Mouse (Mus musculus) adrenal gland, adult (tissue): ENCODE results near the gene Pla1a.
"Not testable (repeated sequence)": the region's sequence is repeated elsewhere in the genome, so short reads cannot be mapped to it uniquely, and the experiment has no call there.

Source experiments
- DNase-seq, 2 experiments: peaks; one replicate each; pipeline ENCODE4 v3.0.0; 2022 to 2023; ENCODE audit warnings: low spot score in 1 of 2; ENCODE audit not compliant: inconsistent age in 2 of 2

Gene Pla1a

DNA sequence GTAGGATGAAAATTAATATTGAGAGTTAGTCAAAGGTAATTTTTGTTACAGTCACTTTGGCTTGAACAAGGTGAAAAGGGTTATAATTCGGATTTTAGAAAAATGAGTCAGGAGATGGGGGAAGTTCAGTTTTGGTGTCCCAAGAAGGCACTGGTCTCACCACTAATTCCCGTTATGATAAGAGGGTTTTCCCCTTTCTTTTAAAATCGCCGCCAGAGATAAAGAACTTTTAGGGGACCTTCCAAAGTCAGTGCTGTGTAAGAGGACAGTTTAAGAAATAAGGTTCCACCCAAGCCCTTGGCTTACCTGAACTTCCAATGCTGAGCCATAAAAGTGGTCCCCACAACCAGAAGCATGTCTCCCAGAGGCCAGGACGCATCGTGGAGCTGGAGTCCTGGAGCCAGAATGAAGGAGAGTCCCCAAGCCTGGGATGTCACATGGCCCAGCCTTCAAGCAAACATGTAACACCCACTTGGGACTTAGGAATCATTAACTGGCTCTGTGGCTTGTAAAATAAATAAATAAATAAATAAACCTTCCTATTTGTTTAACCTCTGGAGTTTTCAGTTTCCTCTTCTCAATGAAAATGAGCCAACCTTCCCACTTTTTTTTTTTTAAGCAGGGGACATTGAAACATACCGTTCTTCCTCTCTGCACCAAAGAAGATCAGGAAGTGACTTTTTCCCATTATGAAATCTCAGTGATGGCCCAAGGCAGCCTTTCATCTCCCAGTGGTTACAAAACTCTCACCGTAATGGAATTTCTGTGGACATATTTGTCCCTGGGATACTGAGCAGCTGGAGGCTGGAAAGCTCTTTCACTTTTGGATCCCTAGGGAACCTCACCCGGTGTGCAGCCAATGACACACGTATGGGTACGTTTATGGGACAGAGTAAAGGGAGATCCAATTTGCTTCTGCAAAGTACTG, at the start of gene Pla1a:
Gene Pla1a, minus strand, starts transcription at position 648 of the 928 bp plus-strand sequence.
- DNase-seq = peak; percentile 58 to 86

DNA sequence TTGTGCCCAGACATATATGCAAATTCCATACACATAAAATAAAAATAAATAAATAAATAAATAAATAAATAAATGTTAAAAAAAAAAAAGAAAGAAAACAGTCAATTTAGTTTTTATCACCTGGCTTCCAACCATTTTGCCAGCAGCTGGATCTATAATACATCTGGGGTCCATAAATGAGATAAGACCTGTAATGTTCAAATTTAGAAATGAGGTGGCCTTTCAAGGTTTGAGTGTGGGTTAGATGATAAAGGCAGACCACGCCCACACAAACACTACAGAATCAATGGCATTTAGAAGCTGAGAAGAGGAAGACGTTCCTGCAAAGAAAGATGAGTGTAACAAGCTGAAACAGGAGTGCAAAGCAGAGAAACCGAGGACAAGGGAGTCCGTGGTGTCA, 48.4 kb upstream of the Pla1a start:
- DNase-seq = no peak

DNA sequence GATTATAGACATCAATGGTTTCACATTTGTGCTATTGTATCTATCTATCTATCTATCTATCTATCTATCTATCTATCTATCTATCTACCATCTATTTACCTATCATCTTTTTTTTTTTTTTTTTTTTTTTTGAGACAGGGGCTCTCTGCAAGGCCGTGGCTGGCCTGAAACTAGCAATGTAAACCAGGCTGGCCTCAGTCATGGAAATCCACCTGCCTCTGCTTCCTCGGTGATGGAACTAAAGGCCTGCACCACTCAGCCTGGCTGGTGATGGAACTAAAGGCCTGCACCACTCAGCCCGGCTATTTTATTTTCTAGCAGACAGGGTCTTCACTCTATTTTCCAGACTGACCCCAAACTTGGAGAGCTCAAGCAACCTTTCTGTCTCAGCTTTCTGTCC, 45.4 kb upstream of the Pla1a start:
- no peak for DNase-seq

DNA sequence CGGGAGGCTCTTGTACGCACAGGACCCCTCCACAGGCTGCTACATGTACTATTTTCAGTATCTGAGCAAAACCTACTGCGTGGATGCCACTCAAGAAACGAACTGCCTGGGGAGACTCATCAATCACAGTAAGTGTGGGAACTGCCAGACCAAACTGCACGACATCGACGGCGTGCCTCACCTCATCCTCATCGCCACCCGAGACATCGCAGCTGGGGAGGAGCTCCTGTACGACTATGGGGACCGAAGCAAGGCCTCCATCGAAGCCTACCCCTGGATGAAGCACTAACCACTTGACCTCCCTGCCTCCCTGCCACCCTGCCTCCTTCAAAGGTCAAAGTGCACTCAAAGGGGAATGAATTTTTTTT, 44.3 kb upstream of the Pla1a start:
- DNase-seq = not testable (repeated sequence)

DNA sequence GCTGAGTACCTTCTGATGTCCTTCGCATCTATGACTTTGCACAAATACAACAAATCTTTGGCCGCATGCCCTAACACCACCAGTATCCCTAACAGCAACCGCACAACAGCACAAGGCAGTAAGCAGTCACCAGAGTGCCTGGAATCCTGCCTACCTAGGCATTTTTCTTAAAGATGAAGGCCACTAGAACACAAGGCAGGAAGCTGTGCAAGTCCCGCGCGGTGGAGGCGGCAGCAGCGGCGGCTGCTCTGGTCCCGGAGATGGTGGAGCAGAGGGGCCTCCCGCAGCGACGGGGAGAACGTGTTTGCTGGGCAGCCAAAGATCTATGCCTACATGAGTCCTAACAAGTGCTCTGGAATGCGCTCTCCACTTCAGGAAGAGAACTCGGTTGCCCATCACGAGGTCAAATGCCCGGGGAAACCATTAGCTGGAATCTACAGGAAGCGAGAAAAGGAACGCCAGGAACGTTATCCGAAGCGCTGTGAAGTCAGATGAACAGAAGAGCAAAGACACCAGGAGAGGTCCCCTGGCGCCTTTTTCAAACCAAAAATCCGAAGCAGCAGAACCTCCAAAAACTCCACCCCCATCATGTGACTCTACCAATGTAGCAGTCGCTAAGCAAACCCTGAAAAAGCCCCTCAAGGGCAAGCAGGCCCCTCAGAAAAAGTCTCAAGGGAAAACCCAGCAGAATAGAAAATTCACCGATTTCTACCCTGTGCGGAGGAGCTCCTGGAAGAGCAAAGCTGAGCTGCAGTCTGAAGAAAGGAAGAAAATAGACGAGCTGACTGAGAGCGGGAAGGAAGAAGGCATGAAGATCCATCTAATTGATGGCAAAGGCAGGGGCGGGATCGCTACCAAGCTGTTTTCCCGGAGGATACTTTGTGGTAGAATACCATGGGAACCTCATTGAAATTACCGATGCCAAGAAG, 43.6 kb upstream of the Pla1a start:
- DNase-seq = peak; percentile 65 to 91

DNA sequence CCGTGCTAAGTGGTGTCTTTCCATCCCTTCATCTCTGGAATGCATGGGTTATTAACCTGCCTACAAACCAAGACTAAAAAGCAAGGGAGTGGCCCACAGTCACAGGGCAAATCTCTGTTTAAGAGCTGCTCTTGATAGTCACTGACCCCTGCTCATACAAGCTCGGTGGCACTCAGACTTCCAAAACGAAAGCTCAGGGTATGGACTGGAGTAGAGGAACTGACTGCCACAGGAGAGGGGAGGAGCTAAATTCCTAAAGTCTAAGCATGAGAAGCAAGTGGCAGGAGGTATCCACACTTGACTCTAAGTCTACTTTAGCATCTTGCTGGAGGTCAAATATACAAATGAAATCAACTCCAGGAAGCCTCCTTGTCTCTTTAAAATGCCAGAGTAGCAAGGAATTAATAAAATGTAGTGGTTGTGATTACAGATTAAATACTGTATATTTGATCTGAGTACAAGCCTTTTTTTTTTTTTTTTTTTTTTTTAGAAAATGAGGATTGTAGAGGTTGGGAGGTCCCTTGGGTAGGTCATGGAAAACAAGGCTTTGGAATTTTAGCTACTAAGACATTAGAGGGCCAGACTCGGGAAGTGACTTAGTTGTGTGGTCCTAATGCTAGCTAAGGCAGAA, 42.9 kb upstream of the Pla1a start:
- peak in 1 of 2 experiments; percentile 57 for DNase-seq

DNA sequence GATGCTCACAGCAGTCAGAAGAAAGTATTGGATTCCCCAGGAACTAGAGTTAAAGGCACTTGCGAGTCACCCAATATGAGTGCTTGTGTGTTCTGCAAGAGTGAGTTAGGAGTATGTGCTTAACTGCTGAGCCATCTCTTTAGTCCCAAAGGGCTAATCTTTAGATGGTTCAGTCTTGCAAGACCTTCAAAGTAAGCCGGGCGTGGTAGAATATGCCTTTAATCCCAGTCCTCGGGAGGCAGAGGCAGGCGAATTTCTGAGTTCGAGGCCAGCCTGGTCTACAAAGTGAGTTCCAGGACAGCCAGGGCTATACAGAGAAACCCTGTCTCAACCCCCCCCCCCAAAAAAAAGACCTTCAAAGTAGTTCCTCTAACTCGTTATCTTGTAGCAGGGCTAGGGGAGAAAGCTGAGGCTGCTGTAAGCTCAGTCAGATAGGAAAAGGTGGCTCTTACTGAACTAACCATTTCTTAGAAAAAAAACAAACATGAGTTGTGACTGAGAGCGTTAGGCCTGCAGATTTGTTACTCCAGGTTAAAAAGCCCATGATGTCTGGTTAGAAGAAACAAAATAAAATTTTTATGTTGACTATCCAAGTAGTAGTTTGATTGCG, 41.8 kb upstream of the Pla1a start:
- no peak for DNase-seq

DNA sequence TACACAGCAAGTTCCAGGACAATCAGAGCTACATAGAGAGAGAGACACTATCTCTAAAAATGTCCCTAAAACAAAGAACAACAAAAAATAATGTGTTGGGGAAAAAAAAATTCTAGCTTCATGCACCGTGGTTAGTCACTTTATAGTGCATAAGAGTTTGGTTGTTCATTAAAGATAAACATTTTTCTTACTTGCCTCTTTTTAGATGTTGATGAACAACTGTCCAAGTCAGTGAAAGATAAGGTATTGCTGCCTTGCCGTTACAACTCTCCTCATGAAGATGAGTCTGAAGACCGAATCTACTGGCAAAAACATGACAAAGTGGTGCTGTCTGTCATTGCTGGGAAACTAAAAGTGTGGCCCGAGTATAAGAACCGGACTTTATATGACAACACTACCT, 40.7 kb upstream of the Pla1a start:
- DNase-seq = no peak

DNA sequence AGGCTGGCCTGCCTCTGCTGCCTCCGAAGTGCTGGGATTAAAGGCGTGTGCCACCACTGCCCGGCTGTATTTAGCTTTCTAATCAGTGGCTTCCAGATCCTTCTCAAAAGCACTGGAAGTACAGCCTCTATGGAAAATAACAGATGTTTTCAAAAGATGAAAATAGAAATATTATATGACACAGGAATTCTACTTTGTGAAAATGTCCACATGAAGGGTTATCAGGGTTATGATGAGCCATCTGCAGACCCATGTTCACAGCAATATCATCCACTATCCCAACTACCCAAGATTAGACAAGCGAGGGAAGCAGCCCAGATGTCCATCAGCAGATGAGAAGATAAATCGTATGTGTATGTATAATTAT, 39.5 kb upstream of the Pla1a start:
- no peak for DNase-seq

DNA sequence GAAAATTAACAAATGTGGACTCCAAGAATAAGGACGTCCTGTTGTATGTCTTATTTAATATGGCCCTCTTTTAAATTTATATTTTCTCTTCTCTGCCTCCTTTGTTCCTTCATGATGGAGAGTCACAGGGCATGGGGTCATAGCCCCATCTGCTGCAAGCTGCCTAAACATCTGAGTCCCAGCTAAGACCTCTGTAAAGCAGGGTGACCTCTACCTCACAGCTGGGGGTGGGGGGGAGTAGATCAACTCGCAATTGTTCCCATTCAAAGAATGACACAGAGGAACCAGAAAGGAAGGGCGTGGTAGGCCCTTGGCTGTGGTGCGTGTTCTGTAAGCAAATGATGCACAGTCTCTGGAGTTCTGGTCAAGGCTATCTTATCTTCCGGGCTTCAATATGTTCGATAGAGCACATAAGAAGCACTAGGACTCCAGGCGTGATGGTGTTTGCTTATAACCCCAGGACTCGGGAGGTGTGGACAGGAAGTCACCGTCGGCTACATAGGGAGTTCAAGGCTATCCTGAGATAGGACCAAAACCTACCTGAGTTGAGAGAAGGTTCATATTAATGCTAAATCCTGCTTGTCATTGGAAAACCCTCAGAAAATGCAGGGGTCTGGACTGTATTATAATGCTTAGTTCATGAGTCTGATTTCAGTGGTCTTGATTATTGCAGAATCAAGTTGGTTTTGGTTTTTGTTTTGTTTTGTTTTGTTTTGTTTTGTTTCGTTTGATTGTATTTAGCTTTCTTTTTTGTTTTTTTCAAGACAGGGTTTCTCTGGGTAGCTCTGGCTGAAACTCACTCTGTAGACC, 39.0 kb upstream of the Pla1a start:
- no peak for DNase-seq

DNA sequence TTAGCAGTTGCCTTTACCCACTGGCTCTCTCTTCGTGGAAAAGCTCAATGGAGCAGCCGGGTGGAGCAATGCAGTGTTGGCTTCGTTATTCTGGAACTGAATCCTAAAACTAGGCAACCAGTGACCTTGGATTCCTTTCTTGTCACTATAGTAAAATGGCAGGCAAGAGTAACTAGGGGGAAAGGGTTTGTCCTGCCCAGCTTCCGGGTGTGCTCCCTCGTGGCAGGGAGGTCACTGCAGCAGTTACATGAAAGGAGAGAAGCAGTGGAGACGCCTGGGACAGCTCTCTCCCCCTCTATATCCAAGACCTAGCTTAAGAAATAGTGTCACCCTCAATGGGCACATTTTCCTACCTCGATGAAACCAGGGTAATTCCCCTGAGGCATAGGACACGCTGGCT, 36.5 kb upstream of the Pla1a start:
- DNase-seq = no peak

DNA sequence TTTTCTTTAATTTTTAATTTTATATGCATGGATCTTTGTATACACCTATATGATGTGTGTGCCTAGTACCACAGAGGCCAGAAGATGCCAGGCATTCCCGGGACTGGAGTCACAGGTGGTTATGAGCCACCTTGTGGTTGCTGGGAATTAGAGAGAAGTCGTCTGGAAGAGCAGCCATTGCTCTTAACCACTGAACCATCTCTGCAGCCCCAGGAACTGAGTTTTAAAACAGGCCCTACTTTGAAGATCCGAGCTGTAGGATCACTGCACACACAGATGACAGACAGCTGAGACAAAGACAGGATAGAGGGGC, 35.7 kb upstream of the Pla1a start:
- no peak for DNase-seq

DNA sequence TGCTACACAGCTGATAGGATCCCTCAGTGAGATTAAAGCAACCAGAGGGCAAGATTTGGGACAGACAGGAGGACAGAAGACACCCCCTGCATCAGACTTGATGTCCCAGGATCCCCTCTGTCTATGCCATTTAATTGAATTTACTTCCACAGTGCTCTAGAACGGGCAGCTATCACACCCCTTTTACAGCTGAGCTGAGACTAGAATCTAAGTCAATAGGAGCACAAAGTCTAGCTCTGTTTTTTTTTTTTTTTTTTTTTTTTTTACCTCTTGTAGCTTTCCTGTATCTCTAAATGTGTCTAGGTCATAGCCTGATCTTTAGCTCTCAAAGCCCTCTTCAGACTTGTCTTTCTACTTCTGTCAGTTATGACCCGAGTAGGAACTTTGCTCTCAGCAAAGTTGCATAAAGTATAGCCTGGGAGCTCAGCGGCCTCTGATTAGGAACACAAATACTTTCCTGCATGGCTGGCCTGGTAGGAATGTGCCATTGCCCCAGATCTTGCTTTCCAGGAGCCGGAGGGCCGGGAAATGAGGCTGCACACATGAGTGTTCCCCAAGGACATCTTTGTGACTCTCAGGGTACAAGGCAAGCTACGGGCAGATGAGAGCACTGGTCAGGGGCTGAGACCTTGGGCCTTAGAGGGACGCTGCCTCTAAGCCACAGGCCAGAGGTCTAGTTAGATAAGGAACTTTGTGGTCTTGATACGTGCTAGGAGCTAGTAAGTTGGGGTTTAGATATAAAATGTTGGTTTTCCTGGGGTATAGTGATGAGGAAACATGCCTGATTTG, 35.2 kb upstream of the Pla1a start:
- peak; percentile 83 to 89 for DNase-seq

DNA sequence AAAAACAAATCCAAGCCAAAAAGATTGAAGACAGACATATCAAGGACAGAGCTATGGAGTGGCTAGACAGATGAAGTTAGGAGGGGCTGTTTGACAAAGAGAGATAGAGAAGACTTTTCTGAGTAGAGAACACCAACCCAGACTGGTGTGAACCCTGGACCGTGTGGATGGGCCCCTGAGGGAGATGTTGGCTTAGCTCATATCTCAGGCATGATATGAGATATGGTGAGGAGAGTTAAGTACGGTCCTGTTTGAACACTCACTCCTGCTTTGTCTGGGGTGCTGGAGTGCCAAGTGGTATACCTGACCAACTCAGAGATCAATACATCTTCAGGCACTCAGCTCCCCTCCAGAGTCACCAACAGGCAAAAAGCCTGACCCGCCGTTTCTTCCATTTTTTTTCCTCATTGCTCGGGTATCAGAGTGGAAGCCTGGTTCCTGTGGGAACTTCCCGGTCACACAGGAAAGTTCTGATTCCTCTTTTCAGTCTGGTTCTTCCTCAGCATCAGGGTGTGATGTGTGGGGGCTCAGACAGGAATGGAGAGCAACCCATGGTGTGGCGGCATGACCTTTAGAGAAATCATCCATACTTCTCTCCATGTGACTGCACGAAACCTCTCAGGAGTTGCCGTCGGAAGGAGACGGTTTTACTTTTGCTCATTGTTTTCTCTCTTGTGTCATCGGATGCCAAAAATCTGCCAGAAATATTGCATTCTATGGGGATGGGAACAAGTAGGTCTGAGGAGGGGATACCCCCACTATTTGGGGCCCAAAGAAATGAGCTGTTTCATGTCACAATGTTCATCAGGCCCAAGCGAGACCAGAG, 34.4 kb upstream of the Pla1a start:
- peak in 1 of 2 experiments; percentile 29 for DNase-seq

DNA sequence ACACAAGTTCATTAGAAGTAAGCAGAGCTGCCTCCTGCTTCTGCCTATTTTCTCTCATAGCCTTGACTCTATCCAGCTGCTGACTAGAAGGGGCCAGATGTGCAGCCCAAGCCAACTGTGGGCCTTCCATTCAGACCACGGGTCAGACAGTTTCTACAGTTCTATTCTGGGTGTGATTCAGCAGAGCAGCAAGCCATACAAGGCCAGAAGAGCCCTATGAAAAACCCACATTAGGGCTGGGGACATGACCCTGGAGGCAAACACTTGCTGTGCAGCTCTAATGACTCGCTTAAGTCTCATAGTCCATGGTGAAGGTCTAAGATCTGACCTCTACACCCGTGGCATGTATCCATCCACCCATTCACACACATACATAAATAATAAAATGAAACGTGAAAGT, 33.1 kb upstream of the Pla1a start:
- DNase-seq = peak in 1 of 2 experiments; percentile 70

DNA sequence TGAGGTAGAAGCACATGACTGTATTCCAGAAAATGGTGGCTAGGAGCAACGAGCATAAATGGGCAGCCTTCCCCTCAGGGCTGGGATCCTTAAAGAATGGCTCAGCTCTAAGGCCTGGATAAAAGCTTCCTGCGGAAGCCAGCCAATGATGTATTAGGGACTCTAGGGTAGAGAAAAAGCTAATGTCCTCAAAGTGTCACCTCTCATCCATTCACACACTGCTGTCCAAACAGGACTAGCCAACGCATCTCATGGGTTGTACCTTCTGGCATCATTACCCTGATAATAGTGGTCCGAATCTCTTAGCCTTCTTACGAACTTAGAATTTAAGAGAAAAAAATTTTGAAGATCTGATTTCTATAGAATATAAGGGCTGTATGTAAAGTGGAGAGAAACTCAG, 30.4 kb upstream of the Pla1a start:
- DNase-seq = no peak

DNA sequence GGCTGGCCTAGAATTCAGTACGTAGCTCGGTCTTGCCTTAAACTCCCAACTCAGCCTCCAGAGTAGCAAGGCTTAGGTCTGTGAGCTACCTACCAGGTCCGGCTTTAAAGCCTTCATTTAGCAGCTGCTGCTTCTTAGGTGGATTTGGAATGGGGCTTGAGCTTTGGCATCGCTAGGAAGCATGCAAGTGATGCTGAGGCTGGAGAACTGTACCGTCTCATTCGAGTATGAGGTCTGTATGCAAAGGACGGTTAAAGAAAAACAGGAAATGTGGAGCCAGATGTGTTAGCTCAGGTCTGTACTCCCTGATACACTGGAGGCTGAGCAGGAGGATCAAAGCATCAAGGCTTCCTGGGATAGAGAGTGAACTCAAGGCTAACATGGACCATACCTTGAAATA, 29.2 kb upstream of the Pla1a start:
- DNase-seq = no peak

DNA sequence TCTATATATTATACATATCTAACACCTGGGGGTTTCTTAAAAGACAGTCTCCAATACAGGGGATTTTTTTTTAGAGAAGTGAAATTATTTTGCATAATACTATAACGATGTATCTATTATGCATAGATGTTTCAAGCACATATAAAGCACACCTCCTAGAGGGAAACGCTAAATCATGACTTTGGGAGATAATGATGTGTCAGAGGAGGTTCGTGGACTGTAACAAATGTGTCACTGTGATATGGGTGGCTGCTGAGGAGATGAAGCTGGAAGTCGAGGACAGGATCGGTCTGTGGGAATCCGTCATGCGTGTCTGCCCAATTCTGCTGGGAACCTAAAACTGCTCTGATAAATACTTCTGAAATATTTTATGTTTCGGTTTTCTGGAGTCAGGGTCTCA, 28.8 kb upstream of the Pla1a start:
- DNase-seq = no peak

DNA sequence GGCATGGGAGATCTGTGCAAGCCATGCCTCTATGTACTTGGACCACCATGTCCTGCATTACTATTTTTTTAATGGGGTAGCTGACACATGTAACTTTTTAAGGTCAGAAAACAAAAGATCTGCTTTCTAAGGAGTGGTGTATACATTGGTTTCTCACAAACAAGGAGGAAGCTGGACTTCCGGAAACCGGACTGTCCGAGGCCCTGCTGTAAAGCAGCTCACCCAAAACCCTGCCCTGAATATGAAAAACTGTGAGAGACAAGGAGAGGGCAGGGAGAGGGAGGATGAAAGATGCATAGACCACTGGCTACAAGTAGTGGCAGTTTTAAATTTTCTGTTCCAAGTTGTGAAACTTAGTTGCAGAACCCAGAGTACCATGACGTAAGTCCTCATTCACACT, 27.0 kb upstream of the Pla1a start:
- DNase-seq = no peak
